Mouse (Mus musculus) midbrain, embryonic 11.5 days (tissue): ENCODE results near the gene Kptn. TPM values are rescaled to one million over a fixed set of nuclear protein-coding genes. Genes with fewer than 3 reads are reported as not detected.

Source experiments
- ATAC-seq: fragments of 200-750 bp; cut with Nextera tagmentation; 2 replicates; pipeline ENCODE4 v1.8.0; 2017; ENCODE audit warnings: moderate TSS enrichment, moderate library complexity; ENCODE audit not compliant: low FRiP score
- DNase-seq: peaks from one replicate; pipeline ENCODE4 v3.0.0; 2015; ENCODE audit warnings: low spot score; ENCODE audit errors: missing footprints
- H3K27ac ChIP-seq: fragments of 300-500 bp; sonication (generic); 2 replicates; pipeline ENCODE4 v1.5.1; 2014; ENCODE audit warnings: low read depth, low read length
- H3K27me3 ChIP-seq: fragments of 300-500 bp; sonication (generic); 2 replicates; pipeline ENCODE4 v1.6.1; 2014; ENCODE audit warnings: mild to moderate bottlenecking, low read length, moderate library complexity, mixed read lengths; ENCODE audit not compliant: control insufficient read depth, insufficient read depth
- H3K36me3 ChIP-seq: fragments of 300-500 bp; sonication (generic); 2 replicates; pipeline ENCODE4 v1.6.1; 2014; ENCODE audit warnings: mild to moderate bottlenecking, low read length, moderate library complexity, mixed read lengths; ENCODE audit not compliant: control insufficient read depth, insufficient read depth
- H3K4me1 ChIP-seq: fragments of 300-500 bp; sonication (generic); 2 replicates; pipeline ENCODE4 v1.6.1; 2014; ENCODE audit warnings: low read length; ENCODE audit not compliant: control insufficient read depth, insufficient read depth
- H3K4me2 ChIP-seq: fragments of 300-500 bp; sonication (generic); 2 replicates; pipeline ENCODE4 v1.6.1; 2014; ENCODE audit warnings: mild to moderate bottlenecking, moderate library complexity
- H3K4me3 ChIP-seq: fragments of 300-500 bp; sonication (generic); 2 replicates; pipeline ENCODE4 v1.5.1; 2014; ENCODE audit warnings: low read depth, low read length
- H3K9ac ChIP-seq: fragments of 300-500 bp; sonication (generic); 2 replicates; pipeline ENCODE4 v1.6.1; 2014; ENCODE audit warnings: low read length
- H3K9me3 ChIP-seq: fragments of 300-500 bp; sonication (generic); 2 replicates; pipeline ENCODE4 v1.6.1; 2016; ENCODE audit warnings: low read length; ENCODE audit not compliant: control insufficient read depth
- WGBS: fragments of 180-500 bp; shearing (Covaris S2); extraction: QIAGEN DNeasy Blood & Tissue Kit; methylation state at CpG from one replicate; pipeline ENCODE4 v1.1.7; 2014; 5-methylcytosine and 5-hydroxymethylcytosine counted together
- polyA plus RNA-seq: library from polyadenylated mRNA; unstranded; fragments of >200 nt; fragmentation: Nextera tagmentation; extraction: Ambion mirVana; gene quantifications from 2 replicates; pipeline ENCODE4 v1.2.1, GENCODE M21; 2014

The Kptn gene
- polyA plus RNA-seq, 1 experiment from 2014 or later = 18.2 TPM

DNA sequence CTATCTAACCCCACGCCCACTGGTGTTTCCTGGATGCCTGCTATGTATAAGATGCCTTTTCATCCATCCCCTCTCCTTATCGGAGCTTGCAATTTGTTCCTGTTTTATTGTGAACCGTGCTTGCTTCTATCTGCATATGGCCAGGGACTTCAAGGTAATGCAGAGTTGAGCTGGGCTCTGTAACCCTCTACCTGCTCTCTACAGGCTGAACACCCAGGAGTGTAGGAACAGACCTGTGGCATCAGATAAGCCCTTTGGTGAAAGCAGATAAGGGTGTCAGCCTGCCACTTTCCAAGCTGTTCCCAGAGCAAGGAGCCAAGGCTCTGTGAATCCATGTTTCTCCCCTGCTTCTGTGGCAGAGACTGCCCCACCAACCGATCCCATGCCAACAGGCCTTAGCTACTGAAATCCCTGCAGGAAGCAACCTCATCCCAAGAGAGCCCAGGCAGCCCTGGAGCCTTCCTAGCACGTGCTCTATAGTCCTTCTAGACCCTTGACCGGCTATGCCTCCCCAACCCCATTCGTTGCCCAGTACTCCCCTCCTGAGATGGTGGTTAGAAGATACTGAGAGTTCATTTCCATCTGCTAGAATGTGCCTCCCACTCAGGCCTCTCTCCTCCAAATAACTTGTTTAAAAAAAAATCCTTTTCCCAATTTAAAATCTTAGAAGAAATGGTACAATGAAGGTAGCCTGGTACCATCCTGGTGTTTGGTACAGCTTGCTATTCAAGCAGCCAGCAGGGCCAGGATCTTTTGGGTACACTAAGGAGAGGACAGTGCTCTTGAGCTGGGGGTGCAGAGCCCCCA, 8.2 kb upstream of the Kptn start:
- Histone ChIP-seq H3K4me2 (no peak overlapping the region), H3K36me3 (peaks cover 31% of the 10 kb centered on the region), H3K9ac (no peak overlapping the region), H3K27ac (no peak overlapping the region), H3K9me3 (no peaks in the 10 kb centered on the region), H3K4me3 (no peak overlapping the region), H3K4me1 (no peaks in the 10 kb centered on the region), H3K27me3 (no peaks in the 10 kb centered on the region)
- DNase-seq (no peak), ATAC-seq (no peak)
- 90% methylated on average over 7 of the region's 7 CpGs for WGBS

GRCm38 (mm10) chr7:16116418-16116817, 3.3 kb upstream of the Kptn start:
- ATAC-seq = no peak
- Histone ChIP-seq H3K36me3 (peaks cover 21% of the 10 kb centered on the region), H3K4me1 (no peaks in the 10 kb centered on the region), H3K4me2 (no peak overlapping the region), H3K9me3 (no peaks in the 10 kb centered on the region), H3K27me3 (no peaks in the 10 kb centered on the region), H3K9ac (no peak overlapping the region), H3K4me3 (no peak overlapping the region), H3K27ac (no peak overlapping the region)
- 93% methylated on average over 7 of the region's 7 CpGs for WGBS
- DNase-seq = no peak

GRCm38 (mm10) chr7:16117100-16117499, 2.6 kb upstream of the Kptn start:
- no peak for ATAC-seq
- Histone ChIP-seq H3K9me3 (no peaks in the 10 kb centered on the region), H3K4me3 (no peak overlapping the region), H3K27me3 (no peaks in the 10 kb centered on the region), H3K4me2 (no peak overlapping the region), H3K4me1 (no peaks in the 10 kb centered on the region), H3K36me3 (peaks cover 21% of the 10 kb centered on the region), H3K9ac (no peak overlapping the region), H3K27ac (no peak overlapping the region)
- WGBS = 89% methylated on average over 3 of the region's 3 CpGs
- no peak for DNase-seq

DNA sequence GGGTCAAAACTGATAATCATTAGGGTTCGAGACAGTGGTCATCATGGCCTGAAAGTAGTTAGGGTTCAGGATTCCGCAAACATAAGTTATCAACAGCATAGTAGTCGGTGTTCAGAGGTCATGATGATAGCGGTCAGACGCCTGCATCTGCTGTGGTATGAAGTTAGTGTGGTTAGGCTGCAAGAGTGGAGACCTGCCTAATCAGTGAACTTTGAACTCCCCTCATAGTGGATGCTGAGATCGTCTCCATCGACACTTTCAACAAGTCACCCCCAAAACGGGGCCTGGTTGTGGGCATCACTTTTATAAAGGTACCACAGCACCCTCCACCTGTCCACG, 536 bp downstream of the Kptn start:
- Histone ChIP-seq H3K27ac (no peak overlapping the region; the same call in 1 of the 2 replicates), H3K36me3 (peaks cover 5% of the 10 kb centered on the region), H3K9me3 (no peaks in the 10 kb centered on the region), H3K9ac (no peak overlapping the region; the same call in 1 of the 2 replicates), H3K4me2 (peak overlapping the region; percentile 40), H3K27me3 (no peaks in the 10 kb centered on the region), H3K4me3 (peak overlapping the region; percentile 70), H3K4me1 (no peaks in the 10 kb centered on the region)
- DNase-seq (no peak), ATAC-seq (no peak; the same call in 1 of the 2 replicates)
- WGBS = 50% methylated on average over 9 of the region's 9 CpGs

DNA sequence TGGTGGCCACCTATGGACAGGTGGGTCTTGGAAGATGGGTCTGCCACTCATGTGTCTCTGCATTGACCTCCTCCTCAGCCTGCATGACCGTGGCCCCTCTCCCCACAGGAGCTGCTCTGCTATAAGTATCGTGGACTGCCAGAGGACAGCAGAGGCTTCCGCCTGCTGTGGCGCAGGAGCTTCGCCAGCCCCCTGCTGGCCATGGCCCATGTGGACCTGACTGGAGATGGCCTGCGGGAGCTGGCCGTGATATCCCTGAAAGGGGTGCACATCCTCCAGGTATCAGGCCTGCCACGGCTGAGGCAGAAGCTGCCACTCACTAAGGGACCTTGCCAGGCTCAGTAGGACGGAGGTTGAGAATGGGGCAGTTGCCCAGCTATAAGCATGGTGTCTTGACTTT, 6.1 kb downstream of the Kptn start:
- ATAC-seq = no peak
- H3K4me1 ChIP-seq = peaks cover 3% of the 10 kb centered on the region; the same call in 1 of the 2 replicates

GRCm38 (mm10) chr7:16128344-16128743, 8.6 kb downstream of the Kptn start:
- 91% methylated on average over 6 of the region's 6 CpGs for WGBS
- Histone ChIP-seq H3K4me3 (no peak overlapping the region), H3K4me1 (peaks cover 11% of the 10 kb centered on the region), H3K36me3 (no peaks in the 10 kb centered on the region), H3K4me2 (no peak overlapping the region), H3K27me3 (no peaks in the 10 kb centered on the region), H3K9ac (no peak overlapping the region), H3K9me3 (no peaks in the 10 kb centered on the region), H3K27ac (no peak overlapping the region)
- DNase-seq (no peak), ATAC-seq (no peak)

More for the DNA sequence above, 6.1 kb downstream of the Kptn start:
- Histone ChIP-seq H3K4me2 (no peak overlapping the region), H3K9ac (no peak overlapping the region), H3K27ac (no peak overlapping the region), H3K4me3 (no peak overlapping the region), H3K9me3 (no peaks in the 10 kb centered on the region), H3K27me3 (no peaks in the 10 kb centered on the region), H3K36me3 (no peaks in the 10 kb centered on the region)
- WGBS = 81% methylated on average over 9 of the region's 9 CpGs
- DNase-seq = no peak

DNA sequence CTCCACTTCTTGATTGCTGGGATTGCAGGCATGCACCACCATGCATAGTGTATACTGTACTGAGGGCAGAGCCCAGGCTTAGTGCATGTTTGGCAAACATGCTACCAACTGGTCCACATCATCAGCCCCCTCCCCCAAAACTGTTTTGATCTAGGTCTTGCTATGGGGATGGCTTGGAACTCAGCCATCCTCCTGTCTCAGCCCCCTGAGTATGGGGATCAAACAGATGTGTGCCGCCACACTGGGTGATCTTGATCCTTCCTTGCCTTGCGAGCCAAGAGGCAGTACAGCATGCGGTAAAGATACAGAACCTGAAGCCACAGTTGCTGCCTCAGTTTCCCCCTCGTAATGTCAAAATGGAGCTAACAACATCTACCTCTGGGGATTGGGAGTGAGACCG, 9.2 kb downstream of the Kptn start:
- H3K9ac ChIP-seq = no peak overlapping the region
- no peak overlapping the region for H3K4me2 ChIP-seq
- ATAC-seq (no peak), DNase-seq (no peak)
- no peak overlapping the region for H3K4me3 ChIP-seq
- no peaks in the 10 kb centered on the region for H3K36me3 ChIP-seq
- 64% methylated on average over 5 of the region's 5 CpGs for WGBS
- H3K9me3 ChIP-seq = no peaks in the 10 kb centered on the region
- H3K4me1 ChIP-seq = peaks cover 11% of the 10 kb centered on the region
- no peaks in the 10 kb centered on the region for H3K27me3 ChIP-seq
- H3K27ac ChIP-seq = no peak overlapping the region

DNA sequence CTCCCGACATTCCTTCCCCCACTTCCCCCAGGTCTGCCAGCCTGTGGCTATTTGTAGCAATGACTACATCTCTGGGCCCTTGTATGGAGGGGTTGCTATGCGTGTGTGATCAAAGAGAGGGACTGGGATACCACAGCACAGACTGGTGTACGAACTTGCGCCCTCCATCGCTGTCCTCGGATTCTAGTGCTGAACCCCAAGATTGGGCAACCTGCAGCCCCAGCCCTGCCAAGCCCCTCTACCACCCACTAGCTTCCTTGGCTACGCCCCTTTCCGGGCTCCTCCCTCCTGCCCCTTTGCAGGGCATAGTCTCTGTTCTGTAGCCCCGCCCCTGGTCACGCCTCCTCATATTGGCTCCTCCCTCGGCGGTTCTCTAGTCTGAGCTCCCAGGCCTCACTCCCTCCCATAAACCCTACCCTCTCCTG, 9.7 kb downstream of the Kptn start, which contains the start of gene Slc8a2:
Gene Slc8a2, plus strand, starts transcription at position 406 of the 425 bp plus-strand sequence.
- peak; percentile 88 for ATAC-seq
- WGBS = 2% methylated on average over 12 of the region's 12 CpGs

GRCm38 (mm10) chr7:16129846-16130691, 10.4 kb downstream of the Kptn start:
- H3K36me3 ChIP-seq = no peaks in the 10 kb centered on the region
- no peaks in the 10 kb centered on the region for H3K9me3 ChIP-seq
- DNase-seq (peak; percentile 97), ATAC-seq (peak; percentile 87)
- H3K27ac ChIP-seq = peak overlapping the region; percentile 49; the same call in 1 of the 2 replicates
- peak overlapping the region; percentile 67 for H3K4me3 ChIP-seq
- under 1% methylated on average over 37 of the region's 38 CpGs for WGBS
- no peaks in the 10 kb centered on the region for H3K27me3 ChIP-seq
- H3K9ac ChIP-seq = peak overlapping the region; percentile 72
- peaks cover 15% of the 10 kb centered on the region for H3K4me1 ChIP-seq
- peak overlapping the region; percentile 65 for H3K4me2 ChIP-seq

More for the DNA sequence above, 9.7 kb downstream of the Kptn start, which contains the start of gene Slc8a2:
- peak; percentile 98 for DNase-seq
- Histone ChIP-seq H3K4me2 (peak within 1 kb of the TSS; percentile 65), H3K36me3 (no peaks in the 10 kb centered on the region), H3K9me3 (no peaks in the 10 kb centered on the region), H3K27me3 (no peaks in the 10 kb centered on the region), H3K4me3 (peak within 1 kb of the TSS; percentile 67), H3K4me1 (peaks cover 11% of the 10 kb centered on the region), H3K27ac (peak within 1 kb of the TSS; percentile 49; the same call in 1 of the 2 replicates), H3K9ac (peak within 1 kb of the TSS; percentile 72)
